Mouse (Mus musculus): ENCODE data around the gene Wdr83os. TPM values are rescaled to one million over a fixed set of nuclear protein-coding genes. Genes with fewer than 3 reads are reported as not detected.
A peak's percentile ranks its signal among the peaks of the same experiment; 100 is the strongest.

Gene Wdr83os
- total and polyA plus RNA-seq, 3 experiments = 26.2 to 143 TPM; not detected in 1

DNA sequence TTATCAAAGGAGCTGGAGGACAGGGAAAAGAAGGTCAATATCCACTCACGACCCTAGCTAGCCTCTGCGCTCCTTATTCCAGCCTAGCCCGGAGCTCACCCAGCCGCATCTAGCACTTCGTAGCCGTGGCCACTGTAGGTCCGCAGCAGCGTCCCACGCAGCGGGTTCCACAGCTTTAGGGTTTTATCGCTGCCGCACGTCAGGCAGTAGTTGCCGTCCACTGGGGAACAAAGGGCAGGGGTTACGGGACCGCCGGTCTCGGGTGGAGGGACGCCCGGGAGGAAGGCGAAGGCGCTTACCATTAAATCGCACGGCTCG lies 367 bp upstream of the Wdr83os start:
- peaks cover 8 to 26% of the 10 kb centered on the region in 2 experiments for H3K4me1 ChIP-seq (ENCODE audit: control insufficient read depth in 1 of 2, insufficient read depth in 2 of 2, low read length in 2 of 2)
- peak overlapping the region; percentile 71 for H3K27ac ChIP-seq (ENCODE audit: control insufficient read depth, low read depth, low read length)
- DNase-seq (ENCODE audit: low read depth, low spot score) = no peak
- peak overlapping the region; percentile 89 for H3K9ac ChIP-seq (ENCODE audit: control insufficient read depth, low read depth, low read length, poor library complexity, severe bottlenecking)
- peaks cover 10% of the 10 kb centered on the region for H3K79me2 ChIP-seq (ENCODE audit: control insufficient read depth, insufficient read depth, low read length, poor library complexity)
- H3K4me3 ChIP-seq (ENCODE audit: control insufficient read depth in 1 of 2, insufficient read depth in 1 of 2, low read depth in 2 of 2, low read length in 2 of 2) = peak overlapping the region; percentile 85 to 91
- TF ChIP-seq USF1 (IDR thresholded peaks at IDR 0.05; ENCODE audit: low read depth, low read length) = no peak
- TF ChIP-seq RCOR1 (IDR thresholded peaks at IDR 0.05; ENCODE audit: low read depth, low read length) = no peak
- peak in 1 of 2 experiments; percentile 43; a peak in 1 of 4 replicates for TF ChIP-seq POLR2A (IDR thresholded peaks at IDR 0.05; ENCODE audit: control insufficient read depth in 1 of 2, insufficient read depth in 1 of 2, low read depth in 1 of 2, low read length in 2 of 2, poor library complexity in 1 of 2)
- no peak for TF ChIP-seq POLR2AphosphoS5 (IDR thresholded peaks at IDR 0.05; ENCODE audit: borderline replicate concordance, low read depth, low read length)
- no peak for TF ChIP-seq RAD21 (IDR thresholded peaks at IDR 0.05; ENCODE audit: low read depth, low read length)
- H3K27me3 ChIP-seq (ENCODE audit: control insufficient read depth in 1 of 2, insufficient read depth in 2 of 2, low read length in 2 of 2) = no peaks in the 10 kb centered on the region
- H3K36me3 ChIP-seq (ENCODE audit: control insufficient read depth in 1 of 2, insufficient read depth in 2 of 2, low read length in 2 of 2) = peaks cover 2 to 16% of the 10 kb centered on the region in 2 experiments
- no peaks in the 10 kb centered on the region for H3K9me3 ChIP-seq (replicated peaks; ENCODE audit: insufficient read depth, low read length)

DNA sequence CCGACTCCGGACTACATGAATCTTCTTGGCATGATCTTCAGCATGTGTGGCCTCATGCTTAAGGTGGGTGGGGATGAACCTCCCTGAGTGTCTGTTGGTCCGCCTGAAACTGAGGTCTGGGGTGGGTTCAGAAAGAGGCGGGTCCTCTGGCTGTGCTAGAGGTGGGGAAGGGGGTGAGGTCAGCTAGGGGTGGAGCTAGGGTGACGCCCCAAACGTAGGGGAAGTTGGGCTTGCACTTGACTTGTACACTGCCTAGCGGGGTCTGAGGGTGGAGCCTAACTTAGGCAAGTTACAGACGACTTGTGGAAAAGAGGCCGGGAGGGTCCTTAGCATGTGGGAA lies 646 bp downstream of the Wdr83os start, which contains the start of gene Wdr83:
Gene Wdr83, minus strand, starts transcription at position 91 of the 340 bp plus-strand sequence.
- Histone ChIP-seq H3K79me2 (ENCODE audit: control insufficient read depth, insufficient read depth, low read length, poor library complexity) (peaks cover 10% of the 10 kb centered on the region), H3K27ac (ENCODE audit: control insufficient read depth, low read depth, low read length) (peak within 1 kb of the TSS; percentile 97), H3K36me3 (ENCODE audit: control insufficient read depth in 1 of 2, insufficient read depth in 2 of 2, low read length in 2 of 2) (peaks cover 2 to 19% of the 10 kb centered on the region in 2 experiments), H3K9ac (ENCODE audit: control insufficient read depth, low read depth, low read length, poor library complexity, severe bottlenecking) (peak within 1 kb of the TSS; percentile 89), H3K27me3 (ENCODE audit: control insufficient read depth in 1 of 2, insufficient read depth in 2 of 2, low read length in 2 of 2) (no peaks in the 10 kb centered on the region), H3K9me3 (replicated peaks; ENCODE audit: insufficient read depth, low read length) (no peaks in the 10 kb centered on the region), H3K4me1 (ENCODE audit: control insufficient read depth in 1 of 2, insufficient read depth in 2 of 2, low read length in 2 of 2) (peaks cover 8 to 30% of the 10 kb centered on the region in 2 experiments), H3K4me3 (ENCODE audit: control insufficient read depth in 1 of 2, insufficient read depth in 1 of 2, low read depth in 2 of 2, low read length in 2 of 2) (peak within 1 kb of the TSS; percentile 85 to 91)
- no peak for TF ChIP-seq HCFC1 (IDR thresholded peaks at IDR 0.05; ENCODE audit: low read depth, low read length)
- 0 out of 2 replicates have a peak, but pooled peaks have one; percentile 26 for TF ChIP-seq TCF12 (IDR thresholded peaks at IDR 0.05; ENCODE audit: low read depth, low read length)
- no peak for TF ChIP-seq USF2 (IDR thresholded peaks at IDR 0.05; ENCODE audit: borderline replicate concordance in 1 of 2, insufficient read depth in 1 of 2, low read depth in 1 of 2, low read length in 2 of 2)
- TF ChIP-seq EP300 (IDR thresholded peaks at IDR 0.05; ENCODE audit: low read depth in 1 of 2, low read length in 2 of 2) = peak; percentile 14 to 20; a peak in 1 of 4 replicates
- TF ChIP-seq POLR2AphosphoS5 (IDR thresholded peaks at IDR 0.05; ENCODE audit: borderline replicate concordance, low read depth, low read length) = no peak
- no peak for TF ChIP-seq CTCF (IDR thresholded peaks at IDR 0.05 in 2 of 3, conservative IDR thresholded peaks at IDR 0.05 in 1 of 3; ENCODE audit: control insufficient read depth in 1 of 3, insufficient read depth in 1 of 3, low read depth in 2 of 3, low read length in 3 of 3, poor library complexity in 1 of 3, severe bottlenecking in 1 of 3)
- TF ChIP-seq BHLHE40 (IDR thresholded peaks at IDR 0.05; ENCODE audit: borderline replicate concordance, low read depth, low read length) = no peak
- no peak for TF ChIP-seq GATA1 (IDR thresholded peaks at IDR 0.05; ENCODE audit: low read depth, low read length)
- TF ChIP-seq JUND (IDR thresholded peaks at IDR 0.05; ENCODE audit: low read depth, low read length) = no peak
- TF ChIP-seq MAZ (IDR thresholded peaks at IDR 0.05; ENCODE audit: low read depth, low read length) = peak; percentile 70; the same call in 1 of the 2 replicates
- peak; percentile 13; the same call in 1 of the 2 replicates for TF ChIP-seq SMC3 (IDR thresholded peaks at IDR 0.05; ENCODE audit: low read depth, low read length)
- no peak for TF ChIP-seq RCOR1 (IDR thresholded peaks at IDR 0.05; ENCODE audit: low read depth, low read length)
- 0 out of 2 replicates have a peak, but pooled peaks have one; percentile 32 for TF ChIP-seq TBP (IDR thresholded peaks at IDR 0.05; ENCODE audit: low read depth, low read length)
- peak; percentile 63 to 80; a peak in 3 of 4 replicates for TF ChIP-seq POLR2A (IDR thresholded peaks at IDR 0.05; ENCODE audit: control insufficient read depth in 1 of 2, insufficient read depth in 1 of 2, low read depth in 1 of 2, low read length in 2 of 2, poor library complexity in 1 of 2)
- TF ChIP-seq CHD1 (IDR thresholded peaks at IDR 0.05; ENCODE audit: low read depth, low read length) = no peak
- 0 out of 2 replicates have a peak, but pooled peaks have one; percentile 35 for TF ChIP-seq ELF1 (IDR thresholded peaks at IDR 0.05; ENCODE audit: low read depth, low read length)
- peak; percentile 62; the same call in 1 of the 2 replicates for TF ChIP-seq ZMIZ1 (IDR thresholded peaks at IDR 0.05; ENCODE audit: low read depth, low read length)
- TF ChIP-seq RAD21 (IDR thresholded peaks at IDR 0.05; ENCODE audit: low read depth, low read length) = no peak
- peak; percentile 79 for TF ChIP-seq NELFE (IDR thresholded peaks at IDR 0.05; ENCODE audit: low read depth, low read length)
- TF ChIP-seq MYB (IDR thresholded peaks at IDR 0.05; ENCODE audit: low read depth, low read length) = no peak
- peak; percentile 28; the same call in 1 of the 2 replicates for TF ChIP-seq MXI1 (IDR thresholded peaks at IDR 0.05; ENCODE audit: low read depth, low read length)
- TF ChIP-seq MAX (IDR thresholded peaks at IDR 0.05; ENCODE audit: low read length) = no peak; the same call in 1 of the 2 replicates
- TF ChIP-seq MAFK (IDR thresholded peaks at IDR 0.05; ENCODE audit: borderline replicate concordance, low read depth, low read length) = no peak
- no peak for TF ChIP-seq MYC (IDR thresholded peaks at IDR 0.05; ENCODE audit: low read depth, low read length)
- peak; percentile 98 for DNase-seq (ENCODE audit: low read depth, low spot score)

Data from MEL (cell line).